Mouse (Mus musculus) limb, embryonic 12.5 days (tissue): ENCODE results near the gene St6galnac5. TPM values are rescaled to one million over a fixed set of nuclear protein-coding genes. Genes with fewer than 3 reads are reported as not detected.

ENCODE experiments used
- ATAC-seq: fragments of 200-750 bp; cut with Nextera tagmentation; 2 replicates; pipeline ENCODE4 v1.8.0; 2017; ENCODE audit warnings: low read depth, moderate TSS enrichment; ENCODE audit not compliant: insufficient number of reproducible peaks, insufficient read depth, low FRiP score, low TSS enrichment
- H3K27ac ChIP-seq: fragments of 300-500 bp; sonication (generic); 2 replicates; pipeline ENCODE4 v1.5.1; 2016; ENCODE audit warnings: mild to moderate bottlenecking, moderate library complexity
- H3K27me3 ChIP-seq: fragments of 300-500 bp; sonication (generic); 2 replicates; pipeline ENCODE4 v1.6.1; 2016; ENCODE audit warnings: mild to moderate bottlenecking, moderate library complexity
- H3K36me3 ChIP-seq: fragments of 300-500 bp; sonication (generic); 2 replicates; pipeline ENCODE4 v1.6.1; 2016; ENCODE audit warnings: mild to moderate bottlenecking, moderate library complexity
- H3K4me1 ChIP-seq: fragments of 300-500 bp; sonication (generic); replicated peaks from 2 replicates; pipeline ENCODE4 v1.6.1; 2016
- H3K4me2 ChIP-seq: fragments of 300-500 bp; sonication (generic); 2 replicates; pipeline ENCODE4 v1.6.1; 2016; ENCODE audit warnings: mild to moderate bottlenecking, moderate library complexity
- H3K4me3 ChIP-seq: fragments of 300-500 bp; sonication (generic); replicated peaks from 2 replicates; pipeline ENCODE4 v1.5.1; 2016; ENCODE audit warnings: mild to moderate bottlenecking
- H3K9ac ChIP-seq: fragments of 300-500 bp; sonication (generic); replicated peaks from 2 replicates; pipeline ENCODE4 v1.6.1; 2016; ENCODE audit warnings: mild to moderate bottlenecking, moderate library complexity
- H3K9me3 ChIP-seq: fragments of 300-500 bp; sonication (generic); 2 replicates; pipeline ENCODE4 v1.6.1; 2016; ENCODE audit warnings: mild to moderate bottlenecking, moderate library complexity
- WGBS: fragments of 180-500 bp; shearing (Covaris S2); methylation state at CpG from one replicate; pipeline ENCODE4 v1.1.7; 2016; 5-methylcytosine and 5-hydroxymethylcytosine counted together
- polyA plus RNA-seq: library from polyadenylated mRNA; unstranded; fragments of >200 nt; fragmentation: Nextera tagmentation; extraction: Ambion mirVana; gene quantifications from 2 replicates; pipeline ENCODE4 v1.2.1, GENCODE M21; 2016

The St6galnac5 gene
- polyA plus RNA-seq: 1.2 and 2.2 TPM in 2 replicates

GRCm38 (mm10) chr3:152981988-152982387 is at the start of gene St6galnac5:
St6galnac5 (minus strand) TSS chr3:152982246.
- Histone ChIP-seq H3K27ac (no peak within 1 kb of the TSS), H3K9ac (peak within 1 kb of the TSS; percentile 45), H3K4me2 (peak within 1 kb of the TSS; percentile 77), H3K36me3 (no peaks in the 10 kb centered on the region), H3K4me3 (peak within 1 kb of the TSS; percentile 51), H3K9me3 (no peaks in the 10 kb centered on the region), H3K4me1 (peaks cover 12% of the 10 kb centered on the region), H3K27me3 (peaks cover 56% of the 10 kb centered on the region)
- under 1% methylated on average over 17 of the region's 17 CpGs for WGBS
- no peak for ATAC-seq

GRCm38 (mm10) chr3:153030756-153031155 is 48.7 kb upstream of the St6galnac5 start:
- H3K4me2 ChIP-seq: no peak overlapping the region
- H3K9me3 ChIP-seq: no peaks in the 10 kb centered on the region
- H3K36me3 ChIP-seq: no peaks in the 10 kb centered on the region
- no peak overlapping the region for H3K9ac ChIP-seq
- no peak overlapping the region for H3K4me3 ChIP-seq
- no peak overlapping the region for H3K27ac ChIP-seq
- no peaks in the 10 kb centered on the region for H3K4me1 ChIP-seq
- ATAC-seq: no peak
- 91% methylated on average over 5 of the region's 5 CpGs for WGBS
- H3K27me3 ChIP-seq: no peaks in the 10 kb centered on the region

- H3K4me2 ChIP-seq: no peak overlapping the region
- 0 out of 2 replicates have a peak, but pooled peaks cover under 1% of the 10 kb centered on the region for H3K9me3 ChIP-seq
- 86% methylated on average over 11 of the region's 11 CpGs for WGBS
- no peak overlapping the region for H3K9ac ChIP-seq
- no peak overlapping the region for H3K4me3 ChIP-seq
- H3K4me1 ChIP-seq: no peaks in the 10 kb centered on the region
- H3K27me3 ChIP-seq: no peaks in the 10 kb centered on the region
- no peaks in the 10 kb centered on the region for H3K36me3 ChIP-seq
- no peak for ATAC-seq
- no peak overlapping the region for H3K27ac ChIP-seq
Measured at GRCm38 (mm10) chr3:153024016-153024415, 42.0 kb upstream of the St6galnac5 start.

- Histone ChIP-seq H3K9me3 (0 out of 2 replicates have a peak, but pooled peaks cover 3% of the 10 kb centered on the region), H3K4me3 (no peak overlapping the region), H3K4me1 (no peaks in the 10 kb centered on the region), H3K4me2 (no peak overlapping the region), H3K36me3 (no peaks in the 10 kb centered on the region), H3K27me3 (no peaks in the 10 kb centered on the region), H3K27ac (no peak overlapping the region), H3K9ac (no peak overlapping the region)
- WGBS: 64% methylated on average over 10 of the region's 10 CpGs
- no peak for ATAC-seq
Measured at GRCm38 (mm10) chr3:153018051-153018450, 36.0 kb upstream of the St6galnac5 start.

- Histone ChIP-seq H3K27ac (no peak overlapping the region), H3K36me3 (no peaks in the 10 kb centered on the region), H3K9me3 (0 out of 2 replicates have a peak, but pooled peaks cover 3% of the 10 kb centered on the region), H3K4me2 (no peak overlapping the region), H3K4me3 (no peak overlapping the region), H3K9ac (no peak overlapping the region), H3K27me3 (no peaks in the 10 kb centered on the region), H3K4me1 (no peaks in the 10 kb centered on the region)
- ATAC-seq: no peak
- WGBS: 61% methylated on average over 8 of the region's 8 CpGs
Measured at GRCm38 (mm10) chr3:153016355-153016754, 34.3 kb upstream of the St6galnac5 start.

- Histone ChIP-seq H3K4me2 (no peak overlapping the region), H3K4me3 (no peak overlapping the region), H3K9ac (no peak overlapping the region), H3K4me1 (no peaks in the 10 kb centered on the region), H3K36me3 (no peaks in the 10 kb centered on the region), H3K9me3 (no peaks in the 10 kb centered on the region), H3K27me3 (no peaks in the 10 kb centered on the region), H3K27ac (no peak overlapping the region)
- no peak for ATAC-seq
- WGBS: 88% methylated on average over 6 of the region's 6 CpGs
Measured at GRCm38 (mm10) chr3:153006893-153007292, 24.8 kb upstream of the St6galnac5 start.

- Histone ChIP-seq H3K4me1 (no peaks in the 10 kb centered on the region; the same call in 1 of the 2 replicates), H3K4me3 (no peak overlapping the region), H3K9ac (no peak overlapping the region), H3K36me3 (no peaks in the 10 kb centered on the region), H3K27ac (no peak overlapping the region), H3K4me2 (no peak overlapping the region), H3K27me3 (no peaks in the 10 kb centered on the region), H3K9me3 (no peaks in the 10 kb centered on the region)
- WGBS: 80% methylated on average over 5 of the region's 5 CpGs
- ATAC-seq: no peak
Measured at GRCm38 (mm10) chr3:152998901-152999300, 16.9 kb upstream of the St6galnac5 start.

GRCm38 (mm10) chr3:152998106-152998505 is 16.1 kb upstream of the St6galnac5 start:
- H3K27ac ChIP-seq: no peak overlapping the region
- H3K4me1 ChIP-seq: no peaks in the 10 kb centered on the region; the same call in 1 of the 2 replicates
- WGBS: 51% methylated on average over 5 of the region's 5 CpGs

GRCm38 (mm10) chr3:152993608-152994007 is 11.6 kb upstream of the St6galnac5 start:
- ATAC-seq: no peak
- Histone ChIP-seq H3K36me3 (no peaks in the 10 kb centered on the region), H3K4me1 (no peaks in the 10 kb centered on the region; the same call in 1 of the 2 replicates), H3K9ac (no peak overlapping the region), H3K4me3 (no peak overlapping the region), H3K4me2 (no peak overlapping the region), H3K27me3 (0 out of 2 replicates have a peak, but pooled peaks cover 4% of the 10 kb centered on the region), H3K9me3 (no peaks in the 10 kb centered on the region), H3K27ac (no peak overlapping the region)
- 67% methylated on average over 5 of the region's 5 CpGs for WGBS

More at GRCm38 (mm10) chr3:152998106-152998505, 16.1 kb upstream of the St6galnac5 start:
- Histone ChIP-seq H3K4me3 (no peak overlapping the region), H3K9ac (no peak overlapping the region), H3K36me3 (no peaks in the 10 kb centered on the region), H3K27me3 (0 out of 2 replicates have a peak, but pooled peaks cover 4% of the 10 kb centered on the region), H3K9me3 (no peaks in the 10 kb centered on the region), H3K4me2 (no peak overlapping the region)
- no peak for ATAC-seq

GRCm38 (mm10) chr3:152990787-152991186 is 8.7 kb upstream of the St6galnac5 start:
- H3K4me1 ChIP-seq: no peaks in the 10 kb centered on the region
- no peaks in the 10 kb centered on the region for H3K9me3 ChIP-seq
- ATAC-seq: no peak
- no peak overlapping the region for H3K9ac ChIP-seq
- H3K27ac ChIP-seq: no peak overlapping the region
- H3K36me3 ChIP-seq: no peaks in the 10 kb centered on the region
- no peak overlapping the region for H3K4me2 ChIP-seq
- H3K4me3 ChIP-seq: no peak overlapping the region
- WGBS: 81% methylated on average over 2 of the region's 2 CpGs
- H3K27me3 ChIP-seq: 0 out of 2 replicates have a peak, but pooled peaks cover 4% of the 10 kb centered on the region

GRCm38 (mm10) chr3:152980978-152981974 is 770 bp downstream of the St6galnac5 start:
- ATAC-seq: peak; percentile 64; the same call in 1 of the 2 replicates
- peaks cover 56% of the 10 kb centered on the region for H3K27me3 ChIP-seq
- peak overlapping the region; percentile 51 for H3K4me3 ChIP-seq
- H3K4me2 ChIP-seq: peak overlapping the region; percentile 77
- WGBS: 1% methylated on average over 47 of the region's 47 CpGs
- H3K27ac ChIP-seq: no peak overlapping the region
- peak overlapping the region; percentile 45 for H3K9ac ChIP-seq
- peaks cover 12% of the 10 kb centered on the region for H3K4me1 ChIP-seq
- H3K9me3 ChIP-seq: no peaks in the 10 kb centered on the region
- H3K36me3 ChIP-seq: no peaks in the 10 kb centered on the region
